Mouse (Mus musculus): ENCODE measurements at regions not wholly inside any gene's neighbourhood (a gene's known extent, or its start where the extent isn't known, plus 50 kb on each side); places are given as distances from the start of the nearest gene placed in this dataset.

GRCm38 (mm10) chr8:112257311-112257894, 242.6 kb upstream of the Gm6793 start:
- TF ChIP-seq CTCF (conservative IDR thresholded peaks at IDR 0.05; ENCODE audit: low read length): no peak
- TF ChIP-seq POU5F1 (IDR thresholded peaks at IDR 0.05; ENCODE audit: borderline replicate concordance, low read length): no peak

Data from E14TG2a.4 (cell line).